Mouse (Mus musculus) right cerebral cortex, postnatal 36 days (tissue): ENCODE results near the gene Rnase13.

Experiments used
- DNase-seq, 2 experiments: peaks; one replicate each; pipeline ENCODE4 v3.0.0; 2022; ENCODE audit warnings: low spot score in 2 of 2, mixed read lengths in 1 of 2

Rnase13 gene

GRCm38 (mm10) chr14:51877517-51877916 lies 45.1 kb downstream of the Rnase13 start:
- no peak for DNase-seq

GRCm38 (mm10) chr14:51871741-51872140 lies 50.8 kb downstream of the Rnase13 start:
- DNase-seq, result no peak
